Mouse (Mus musculus) embryonic facial prominence, embryonic 11.5 days (tissue): ENCODE measurements around the gene Rgs8. TPM values are rescaled to one million over a fixed set of nuclear protein-coding genes. Genes with fewer than 3 reads are reported as not detected.

Source experiments
- ATAC-seq: fragments of 200-750 bp; cut with Nextera tagmentation; replicated peaks from 2 replicates; pipeline ENCODE4 v1.8.0; 2017; ENCODE audit warnings: low read depth; ENCODE audit not compliant: insufficient number of reproducible peaks, low FRiP score, low TSS enrichment
- DNase-seq: peaks from one replicate; pipeline ENCODE4 v3.0.0-alpha.2; 2015; ENCODE audit warnings: low spot score
- H3K27ac ChIP-seq: fragments of 300-500 bp; sonication (generic); replicated peaks from 2 replicates; pipeline ENCODE4 v1.5.1; 2014; ENCODE audit warnings: mild to moderate bottlenecking, low read depth, low read length, control low read depth
- H3K27me3 ChIP-seq: fragments of 300-500 bp; sonication (generic); 2 replicates; pipeline ENCODE4 v1.6.1; 2014; ENCODE audit warnings: mild to moderate bottlenecking, low read length, moderate library complexity, mixed read lengths; ENCODE audit not compliant: control insufficient read depth, insufficient read depth
- H3K36me3 ChIP-seq: fragments of 300-500 bp; sonication (generic); replicated peaks from 2 replicates; pipeline ENCODE4 v1.6.1; 2014; ENCODE audit warnings: low read depth, mild to moderate bottlenecking, low read length, moderate library complexity, mixed read lengths; ENCODE audit not compliant: control insufficient read depth, insufficient read depth
- H3K4me1 ChIP-seq: fragments of 300-500 bp; sonication (generic); 2 replicates; pipeline ENCODE4 v1.6.1; 2014; ENCODE audit warnings: low read length, mixed read lengths; ENCODE audit not compliant: control insufficient read depth, insufficient read depth
- H3K4me2 ChIP-seq: fragments of 300-500 bp; sonication (generic); 2 replicates; pipeline ENCODE4 v1.6.1; 2014; ENCODE audit warnings: low read depth, mild to moderate bottlenecking, control low read depth, low read length, moderate library complexity
- H3K4me3 ChIP-seq: fragments of 300-500 bp; sonication (generic); 2 replicates; pipeline ENCODE4 v1.5.1; 2014; ENCODE audit warnings: low read depth, low read length, control low read depth
- H3K9ac ChIP-seq: fragments of 300-500 bp; sonication (generic); replicated peaks from 2 replicates; pipeline ENCODE4 v1.6.1; 2014; ENCODE audit warnings: mild to moderate bottlenecking, control low read depth, low read length
- H3K9me3 ChIP-seq: fragments of 300-500 bp; sonication (generic); replicated peaks from 2 replicates; pipeline ENCODE4 v1.6.1; 2016; ENCODE audit warnings: mild to moderate bottlenecking, low read length, inconsistent platforms, mixed read lengths; ENCODE audit not compliant: control insufficient read depth
- WGBS: fragments of 180-500 bp; shearing (Covaris S2); extraction: QIAGEN DNeasy Blood & Tissue Kit; methylation state at CpG from one replicate; pipeline ENCODE4 v1.1.7; 2014; 5-methylcytosine and 5-hydroxymethylcytosine counted together
- polyA plus RNA-seq: library from polyadenylated mRNA; unstranded; fragments of >200 nt; fragmentation: Nextera tagmentation; extraction: Ambion mirVana; gene quantifications from 2 replicates; pipeline ENCODE4 v1.2.1, GENCODE M21; 2014

Gene Rgs8
- polyA plus RNA-seq, 1 experiment from 2014 or later = 1.9 TPM

- no peaks in the 10 kb centered on the region for H3K9me3 ChIP-seq
- H3K27me3 ChIP-seq = no peaks in the 10 kb centered on the region
- no peaks in the 10 kb centered on the region for H3K36me3 ChIP-seq
- ATAC-seq (peak; percentile 58), DNase-seq (peak; percentile 55)
- peak overlapping the region; percentile 16; the same call in 1 of the 2 replicates for H3K27ac ChIP-seq
- peaks cover 5% of the 10 kb centered on the region; the same call in 1 of the 2 replicates for H3K4me1 ChIP-seq
- no peak overlapping the region for H3K4me3 ChIP-seq
- peak overlapping the region; percentile 34 for H3K4me2 ChIP-seq
- 5% methylated on average over 13 of the region's 13 CpGs for WGBS
- peak overlapping the region; percentile 1; the same call in 1 of the 2 replicates for H3K9ac ChIP-seq
These were observed 10.8 kb upstream of the Rgs8 start for GRCm38 (mm10) chr1:153641940-153642501.

GRCm38 (mm10) chr1:153653674-153654073 lies 849 bp downstream of the Rgs8 start:
- Histone ChIP-seq H3K4me1 (no peaks in the 10 kb centered on the region), H3K27ac (no peak overlapping the region), H3K4me3 (no peak overlapping the region), H3K36me3 (no peaks in the 10 kb centered on the region), H3K9ac (no peak overlapping the region), H3K9me3 (no peaks in the 10 kb centered on the region), H3K27me3 (peaks cover 4% of the 10 kb centered on the region; the same call in 1 of the 2 replicates), H3K4me2 (peak overlapping the region; percentile 36)
- DNase-seq (no peak), ATAC-seq (peak; percentile 41; the same call in 1 of the 2 replicates)
- WGBS = 6% methylated on average over 5 of the region's 5 CpGs

GRCm38 (mm10) chr1:153659666-153660065 lies 6.8 kb downstream of the Rgs8 start:
- no peak overlapping the region for H3K27ac ChIP-seq
- H3K27me3 ChIP-seq = no peaks in the 10 kb centered on the region
- H3K4me2 ChIP-seq = no peak overlapping the region
- H3K9ac ChIP-seq = no peak overlapping the region
- H3K4me3 ChIP-seq = no peak overlapping the region
- H3K4me1 ChIP-seq = 0 out of 2 replicates have a peak, but pooled peaks cover 2% of the 10 kb centered on the region
- 24% methylated on average over 9 of the region's 9 CpGs for WGBS
- no peaks in the 10 kb centered on the region for H3K9me3 ChIP-seq
- H3K36me3 ChIP-seq = no peaks in the 10 kb centered on the region
- DNase-seq (no peak), ATAC-seq (no peak)

GRCm38 (mm10) chr1:153660982-153661688 lies 8.3 kb downstream of the Rgs8 start:
- ATAC-seq (no peak), DNase-seq (no peak)
- Histone ChIP-seq H3K4me1 (peaks cover 2% of the 10 kb centered on the region; the same call in 1 of the 2 replicates), H3K27me3 (no peaks in the 10 kb centered on the region), H3K4me2 (no peak overlapping the region), H3K27ac (no peak overlapping the region), H3K36me3 (no peaks in the 10 kb centered on the region), H3K4me3 (no peak overlapping the region), H3K9me3 (no peaks in the 10 kb centered on the region), H3K9ac (no peak overlapping the region)
- 33% methylated on average over 15 of the region's 15 CpGs for WGBS

- H3K9ac ChIP-seq = no peak overlapping the region
- DNase-seq = no peak
- H3K27ac ChIP-seq = no peak overlapping the region
- H3K27me3 ChIP-seq = no peaks in the 10 kb centered on the region
- 31% methylated on average over 4 of the region's 4 CpGs for WGBS
- H3K4me1 ChIP-seq = peaks cover 2% of the 10 kb centered on the region; the same call in 1 of the 2 replicates
- H3K4me3 ChIP-seq = no peak overlapping the region
- H3K36me3 ChIP-seq = no peaks in the 10 kb centered on the region
- no peaks in the 10 kb centered on the region for H3K9me3 ChIP-seq
- H3K4me2 ChIP-seq = no peak overlapping the region
- ATAC-seq = no peak
These were observed 8.8 kb downstream of the Rgs8 start for GRCm38 (mm10) chr1:153661689-153662002.

GRCm38 (mm10) chr1:153662362-153662761 lies 9.5 kb downstream of the Rgs8 start:
- H3K36me3 ChIP-seq = no peaks in the 10 kb centered on the region
- DNase-seq (no peak), ATAC-seq (no peak)
- H3K4me1 ChIP-seq = peaks cover 2% of the 10 kb centered on the region; the same call in 1 of the 2 replicates
- no peaks in the 10 kb centered on the region for H3K9me3 ChIP-seq
- H3K27ac ChIP-seq = no peak overlapping the region
- no peak overlapping the region for H3K4me3 ChIP-seq
- no peak overlapping the region for H3K9ac ChIP-seq
- no peaks in the 10 kb centered on the region for H3K27me3 ChIP-seq
- 34% methylated on average over 4 of the region's 4 CpGs for WGBS
- H3K4me2 ChIP-seq = no peak overlapping the region

- H3K27me3 ChIP-seq = no peaks in the 10 kb centered on the region
- H3K4me1 ChIP-seq = peaks cover 2% of the 10 kb centered on the region; the same call in 1 of the 2 replicates
- DNase-seq (peak; percentile 42), ATAC-seq (peak; percentile 64)
- peak overlapping the region; percentile 10; the same call in 1 of the 2 replicates for H3K4me3 ChIP-seq
- 7% methylated on average over 10 of the region's 10 CpGs for WGBS
- H3K27ac ChIP-seq = no peak overlapping the region
- H3K4me2 ChIP-seq = no peak overlapping the region
- peak overlapping the region; percentile 13; the same call in 1 of the 2 replicates for H3K9ac ChIP-seq
- no peaks in the 10 kb centered on the region for H3K36me3 ChIP-seq
- no peaks in the 10 kb centered on the region for H3K9me3 ChIP-seq
These were observed 12.4 kb downstream of the Rgs8 start for GRCm38 (mm10) chr1:153665066-153665715.

GRCm38 (mm10) chr1:153666236-153666635 lies 13.4 kb downstream of the Rgs8 start:
- no peak overlapping the region for H3K9ac ChIP-seq
- no peaks in the 10 kb centered on the region for H3K9me3 ChIP-seq
- no peaks in the 10 kb centered on the region for H3K27me3 ChIP-seq
- H3K4me2 ChIP-seq = no peak overlapping the region
- DNase-seq = no peak
- H3K36me3 ChIP-seq = no peaks in the 10 kb centered on the region
- no peak overlapping the region for H3K27ac ChIP-seq
- H3K4me1 ChIP-seq = peaks cover 2% of the 10 kb centered on the region; the same call in 1 of the 2 replicates
- WGBS = 15% methylated on average over 1 of the region's 1 CpGs
- H3K4me3 ChIP-seq = no peak overlapping the region
- no peak for ATAC-seq
